Mouse (Mus musculus) heart, embryonic 16.5 days (tissue): Measurements from ENCODE around the gene Mvb12b. TPM values are rescaled to one million over a fixed set of nuclear protein-coding genes. Genes with fewer than 3 reads are reported as not detected.
A peak's percentile ranks its signal among the peaks of the same experiment; 100 is the strongest.

ENCODE experiments used
- ATAC-seq: fragments of 200-750 bp; cut with Nextera tagmentation; replicated peaks from 2 replicates; pipeline ENCODE4 v1.8.0; 2017; ENCODE audit warnings: moderate number of reproducible peaks; ENCODE audit not compliant: insufficient read depth, low FRiP score; ENCODE audit errors: extremely low read depth
- H3K27ac ChIP-seq: fragments of 300-500 bp; sonication (generic); 2 replicates; pipeline ENCODE4 v1.5.1; 2014; ENCODE audit warnings: mild to moderate bottlenecking, low read length, control low read depth, moderate library complexity
- H3K27me3 ChIP-seq: fragments of 300-500 bp; sonication (generic); 2 replicates; pipeline ENCODE4 v1.6.1; 2014; ENCODE audit warnings: low read length, mixed read lengths; ENCODE audit not compliant: control insufficient read depth, insufficient read depth
- H3K36me3 ChIP-seq: fragments of 300-500 bp; sonication (generic); 2 replicates; pipeline ENCODE4 v1.6.1; 2014; ENCODE audit not compliant: control insufficient read depth, insufficient read depth
- H3K4me1 ChIP-seq: fragments of 300-500 bp; sonication (generic); 2 replicates; pipeline ENCODE4 v1.6.1; 2014; ENCODE audit warnings: low read length, mixed read lengths; ENCODE audit not compliant: control insufficient read depth, insufficient read depth
- H3K4me2 ChIP-seq: fragments of 300-500 bp; sonication (generic); 2 replicates; pipeline ENCODE4 v1.6.1; 2014; ENCODE audit warnings: low read depth, mild to moderate bottlenecking, control low read depth, low read length
- H3K4me3 ChIP-seq: fragments of 300-500 bp; sonication (generic); 2 replicates; pipeline ENCODE4 v1.5.1; 2014; ENCODE audit warnings: mild to moderate bottlenecking, control low read depth, low read length
- H3K9ac ChIP-seq: fragments of 300-500 bp; sonication (generic); 2 replicates; pipeline ENCODE4 v1.6.1; 2014; ENCODE audit warnings: low read length, control low read depth
- H3K9me3 ChIP-seq: fragments of 300-500 bp; sonication (generic); replicated peaks from 2 replicates; pipeline ENCODE4 v1.6.1; 2016; ENCODE audit warnings: low read length; ENCODE audit not compliant: control insufficient read depth
- WGBS: fragments of 180-500 bp; shearing (Covaris S2); extraction: QIAGEN DNeasy Blood & Tissue Kit; methylation state at CpG from one replicate; pipeline ENCODE4 v1.1.7; 2014; 5-methylcytosine and 5-hydroxymethylcytosine counted together
- polyA plus RNA-seq: library from polyadenylated mRNA; unstranded; fragments of >200 nt; fragmentation: Nextera tagmentation; extraction: Ambion mirVana; gene quantifications from 2 replicates; pipeline ENCODE4 v1.2.1, GENCODE M21; 2015

Gene Mvb12b
- polyA plus RNA-seq, 1 experiment from 2014 or later: 10.9 TPM

- Histone ChIP-seq H3K4me3 (no peak overlapping the region), H3K4me2 (no peak overlapping the region), H3K9me3 (no peaks in the 10 kb centered on the region), H3K9ac (no peak overlapping the region), H3K27ac (no peak overlapping the region; the same call in 1 of the 2 replicates), H3K36me3 (no peaks in the 10 kb centered on the region), H3K4me1 (peaks cover 5% of the 10 kb centered on the region; the same call in 1 of the 2 replicates), H3K27me3 (no peaks in the 10 kb centered on the region)
- 91% methylated on average over 12 of the region's 12 CpGs for whole genome bisulfite sequencing
- ATAC-seq: no peak
Observed at GRCm38 (mm10) chr2:33803083-33803615, 84.6 kb downstream of the Mvb12b start.

GRCm38 (mm10) chr2:33801760-33802159 is 86.0 kb downstream of the Mvb12b start:
- Histone ChIP-seq H3K9me3 (no peaks in the 10 kb centered on the region), H3K4me3 (no peak overlapping the region), H3K9ac (no peak overlapping the region), H3K4me2 (no peak overlapping the region), H3K27me3 (no peaks in the 10 kb centered on the region), H3K4me1 (peaks cover 5% of the 10 kb centered on the region; the same call in 1 of the 2 replicates), H3K27ac (no peak overlapping the region), H3K36me3 (no peaks in the 10 kb centered on the region)
- no peak for ATAC-seq
- WGBS: 68% methylated on average over 13 of the region's 13 CpGs

- H3K4me3 ChIP-seq: no peak overlapping the region
- H3K4me1 ChIP-seq: peaks cover 5% of the 10 kb centered on the region; the same call in 1 of the 2 replicates
- H3K27ac ChIP-seq: no peak overlapping the region
- H3K9me3 ChIP-seq: no peaks in the 10 kb centered on the region
- no peak for ATAC-seq
- H3K27me3 ChIP-seq: no peaks in the 10 kb centered on the region
- no peak overlapping the region for H3K9ac ChIP-seq
- H3K4me2 ChIP-seq: no peak overlapping the region
- H3K36me3 ChIP-seq: no peaks in the 10 kb centered on the region
- WGBS: 72% methylated on average over 8 of the region's 8 CpGs
Observed at GRCm38 (mm10) chr2:33801336-33801735, 86.4 kb downstream of the Mvb12b start.

GRCm38 (mm10) chr2:33800221-33800620 is 87.5 kb downstream of the Mvb12b start:
- H3K27ac ChIP-seq: no peak overlapping the region
- H3K9ac ChIP-seq: no peak overlapping the region
- no peak overlapping the region for H3K4me3 ChIP-seq
- H3K36me3 ChIP-seq: no peaks in the 10 kb centered on the region
- 81% methylated on average over 6 of the region's 6 CpGs for WGBS
- ATAC-seq: no peak
- no peak overlapping the region for H3K4me2 ChIP-seq
- no peaks in the 10 kb centered on the region for H3K27me3 ChIP-seq
- H3K4me1 ChIP-seq: peaks cover 5% of the 10 kb centered on the region; the same call in 1 of the 2 replicates
- H3K9me3 ChIP-seq: no peaks in the 10 kb centered on the region

GRCm38 (mm10) chr2:33795716-33796472 is 91.9 kb downstream of the Mvb12b start:
- Histone ChIP-seq H3K4me3 (no peak overlapping the region), H3K4me2 (no peak overlapping the region), H3K4me1 (peaks cover 5% of the 10 kb centered on the region; the same call in 1 of the 2 replicates), H3K27me3 (no peaks in the 10 kb centered on the region), H3K9me3 (no peaks in the 10 kb centered on the region), H3K36me3 (no peaks in the 10 kb centered on the region), H3K27ac (no peak overlapping the region), H3K9ac (no peak overlapping the region)
- no peak for ATAC-seq
- 89% methylated on average over 15 of the region's 15 CpGs for WGBS

GRCm38 (mm10) chr2:33795001-33795580 is 92.7 kb downstream of the Mvb12b start:
- Histone ChIP-seq H3K27me3 (no peaks in the 10 kb centered on the region), H3K27ac (no peak overlapping the region), H3K36me3 (no peaks in the 10 kb centered on the region), H3K4me3 (no peak overlapping the region), H3K4me2 (no peak overlapping the region), H3K4me1 (peaks cover 5% of the 10 kb centered on the region; the same call in 1 of the 2 replicates), H3K9ac (no peak overlapping the region), H3K9me3 (no peaks in the 10 kb centered on the region)
- WGBS: 88% methylated on average over 7 of the region's 7 CpGs
- no peak for ATAC-seq

- H3K27me3 ChIP-seq: no peaks in the 10 kb centered on the region
- no peaks in the 10 kb centered on the region for H3K9me3 ChIP-seq
- H3K9ac ChIP-seq: no peak overlapping the region
- peak; percentile 58 for ATAC-seq
- H3K4me1 ChIP-seq: peaks cover 5% of the 10 kb centered on the region; the same call in 1 of the 2 replicates
- no peak overlapping the region for H3K4me2 ChIP-seq
- no peaks in the 10 kb centered on the region for H3K36me3 ChIP-seq
- WGBS: 44% methylated on average over 9 of the region's 9 CpGs
- no peak overlapping the region for H3K27ac ChIP-seq
- no peak overlapping the region for H3K4me3 ChIP-seq
Observed at GRCm38 (mm10) chr2:33794483-33794882, 93.3 kb downstream of the Mvb12b start.

GRCm38 (mm10) chr2:33790301-33790700 is 97.4 kb downstream of the Mvb12b start:
- Histone ChIP-seq H3K27me3 (no peaks in the 10 kb centered on the region), H3K9ac (no peak overlapping the region), H3K4me3 (no peak overlapping the region), H3K27ac (no peak overlapping the region), H3K36me3 (no peaks in the 10 kb centered on the region), H3K4me1 (peaks cover 5% of the 10 kb centered on the region; the same call in 1 of the 2 replicates), H3K9me3 (no peaks in the 10 kb centered on the region), H3K4me2 (no peak overlapping the region)
- 84% methylated on average over 5 of the region's 5 CpGs for WGBS
- no peak for ATAC-seq

GRCm38 (mm10) chr2:33789732-33790131 is 98.0 kb downstream of the Mvb12b start:
- H3K4me2 ChIP-seq: no peak overlapping the region
- no peak overlapping the region for H3K9ac ChIP-seq
- no peak for ATAC-seq
- H3K36me3 ChIP-seq: no peaks in the 10 kb centered on the region
- no peak overlapping the region for H3K27ac ChIP-seq
- WGBS: 73% methylated on average over 9 of the region's 9 CpGs
- H3K4me3 ChIP-seq: no peak overlapping the region
- peaks cover 2% of the 10 kb centered on the region; the same call in 1 of the 2 replicates for H3K4me1 ChIP-seq
- no peaks in the 10 kb centered on the region for H3K9me3 ChIP-seq
- no peaks in the 10 kb centered on the region for H3K27me3 ChIP-seq
